Mouse (Mus musculus) thymus, postnatal 10 days (tissue): ENCODE data around the gene Npc1l1.
"Not testable (repeated sequence)": the region's sequence is repeated elsewhere in the genome, so short reads cannot be mapped to it uniquely, and the experiment has no call there.

Source experiments
- DNase-seq, 2 experiments: peaks; one replicate each; pipeline ENCODE4 v3.0.0; 2021; ENCODE audit warnings: low spot score in 2 of 2

Gene Npc1l1

DNA sequence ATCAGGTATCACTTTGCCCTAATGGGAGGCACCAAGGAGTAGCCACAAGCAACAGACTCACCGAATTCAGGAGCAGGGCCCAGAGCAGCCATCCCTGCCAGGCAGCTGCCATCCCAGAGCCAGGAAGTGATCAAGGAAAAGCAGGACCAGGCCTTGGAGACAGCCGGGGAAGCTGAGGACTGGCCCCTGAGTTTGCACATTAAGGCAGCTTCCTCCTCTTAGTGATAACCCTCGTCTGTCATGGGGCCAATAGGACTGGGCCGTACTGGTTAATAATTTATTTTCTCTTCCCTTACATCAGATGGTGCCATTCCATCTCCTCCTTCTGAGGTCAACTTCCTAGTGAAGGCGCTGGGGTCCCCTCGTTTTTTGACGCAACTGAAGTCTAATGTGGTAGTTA is at the start of gene Npc1l1:
Gene Npc1l1, minus strand, starts transcription at position 132 of the 400 bp plus-strand sequence.
- DNase-seq, result no peak

DNA sequence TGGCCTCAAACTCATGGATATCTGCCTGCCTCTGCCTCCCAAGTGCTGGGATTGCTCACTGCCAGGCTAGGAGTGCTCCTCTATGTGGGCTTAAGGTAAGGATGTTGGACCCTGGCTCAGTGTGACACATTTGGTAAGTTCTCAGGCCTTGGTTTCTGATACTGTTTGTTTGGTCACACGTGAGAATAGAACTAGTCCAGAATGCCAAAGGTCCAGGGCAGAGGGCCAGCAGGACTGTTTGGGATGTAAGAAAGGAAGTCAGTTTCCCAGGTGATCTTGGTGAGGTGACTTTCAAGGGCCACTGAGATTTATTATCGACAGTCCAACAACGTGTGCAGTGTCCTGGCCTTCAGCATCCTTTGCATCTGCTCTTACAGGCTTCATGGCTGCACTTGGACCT is 46.5 kb upstream of the Npc1l1 start:
- no peak for DNase-seq

DNA sequence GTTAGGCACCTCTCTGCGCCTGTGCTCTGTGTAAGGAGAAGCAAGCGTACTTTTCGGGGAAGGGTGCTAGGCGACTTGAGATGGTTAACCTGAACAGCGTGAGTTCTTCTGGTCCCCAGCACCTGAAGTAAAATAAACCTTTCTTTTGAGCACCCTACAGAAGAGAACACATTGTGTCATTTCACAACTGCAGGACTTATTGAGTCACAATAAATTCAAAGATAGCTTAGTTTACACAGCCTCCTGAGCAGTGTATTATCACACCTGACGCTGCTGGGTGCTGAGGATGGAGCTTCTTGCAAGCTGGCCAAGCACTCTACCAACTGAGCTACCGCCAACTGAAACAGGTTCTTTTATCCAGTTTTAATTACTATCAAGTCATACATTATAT is 45.1 kb upstream of the Npc1l1 start:
- no peak for DNase-seq

DNA sequence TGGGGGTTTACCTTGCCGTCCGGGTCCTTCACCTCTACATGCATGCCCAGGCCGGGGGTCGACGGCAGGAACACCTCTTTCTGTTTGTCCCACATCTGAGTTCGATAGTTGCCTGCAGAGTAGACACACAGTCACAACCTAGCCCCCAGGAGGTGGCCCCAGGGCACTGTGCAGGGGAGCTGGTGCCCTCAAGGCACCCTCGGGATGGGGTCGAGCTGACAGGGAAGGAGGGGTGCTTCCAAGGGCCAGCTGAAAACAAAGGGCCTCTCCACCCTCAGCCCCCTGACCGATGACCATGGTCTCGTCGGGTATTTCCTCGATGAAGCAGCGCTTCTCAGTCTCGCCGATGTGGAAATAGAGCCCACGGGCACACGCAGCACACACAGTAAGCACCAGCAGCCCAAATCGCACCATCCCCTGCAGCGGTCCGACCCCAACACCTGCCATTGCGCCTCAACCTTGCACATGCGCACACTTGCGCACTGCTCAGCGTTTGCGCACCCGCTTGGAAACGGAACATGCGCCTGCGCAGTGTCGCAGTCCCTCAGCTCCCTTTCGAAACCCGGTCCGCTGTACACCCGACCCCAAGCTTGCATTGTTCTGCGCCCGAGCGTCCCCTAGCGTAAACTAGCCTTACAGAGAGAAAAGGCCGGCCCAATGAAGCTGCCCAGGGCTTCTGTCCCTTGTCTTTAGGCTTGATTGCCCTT is 44.6 kb upstream of the Npc1l1 start, which contains the start of gene Tmed4:
Gene Tmed4, minus strand, starts transcription at position 484 of the 707 bp plus-strand sequence.
- DNase-seq, result peak; percentile 96 to 99

DNA sequence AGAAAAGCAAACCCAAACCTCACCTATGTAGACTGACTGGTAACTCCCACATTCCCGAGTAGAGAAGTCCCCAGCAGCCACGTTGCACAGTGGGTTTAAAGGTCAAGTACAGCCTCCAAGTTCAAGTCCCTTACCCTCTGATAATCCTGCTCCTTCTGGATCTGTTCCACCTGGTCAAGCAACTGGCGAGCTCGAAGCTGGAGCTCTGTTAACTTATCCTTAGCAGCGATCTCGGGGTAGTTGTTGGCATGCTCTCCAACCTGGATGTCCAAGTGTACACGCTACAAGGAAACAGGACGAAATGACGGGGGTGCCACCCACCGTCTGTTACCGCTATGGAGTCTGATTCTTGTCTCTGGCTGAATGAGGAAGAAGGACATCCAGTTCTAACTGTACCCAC is 43.7 kb upstream of the Npc1l1 start:
- no peak for DNase-seq

DNA sequence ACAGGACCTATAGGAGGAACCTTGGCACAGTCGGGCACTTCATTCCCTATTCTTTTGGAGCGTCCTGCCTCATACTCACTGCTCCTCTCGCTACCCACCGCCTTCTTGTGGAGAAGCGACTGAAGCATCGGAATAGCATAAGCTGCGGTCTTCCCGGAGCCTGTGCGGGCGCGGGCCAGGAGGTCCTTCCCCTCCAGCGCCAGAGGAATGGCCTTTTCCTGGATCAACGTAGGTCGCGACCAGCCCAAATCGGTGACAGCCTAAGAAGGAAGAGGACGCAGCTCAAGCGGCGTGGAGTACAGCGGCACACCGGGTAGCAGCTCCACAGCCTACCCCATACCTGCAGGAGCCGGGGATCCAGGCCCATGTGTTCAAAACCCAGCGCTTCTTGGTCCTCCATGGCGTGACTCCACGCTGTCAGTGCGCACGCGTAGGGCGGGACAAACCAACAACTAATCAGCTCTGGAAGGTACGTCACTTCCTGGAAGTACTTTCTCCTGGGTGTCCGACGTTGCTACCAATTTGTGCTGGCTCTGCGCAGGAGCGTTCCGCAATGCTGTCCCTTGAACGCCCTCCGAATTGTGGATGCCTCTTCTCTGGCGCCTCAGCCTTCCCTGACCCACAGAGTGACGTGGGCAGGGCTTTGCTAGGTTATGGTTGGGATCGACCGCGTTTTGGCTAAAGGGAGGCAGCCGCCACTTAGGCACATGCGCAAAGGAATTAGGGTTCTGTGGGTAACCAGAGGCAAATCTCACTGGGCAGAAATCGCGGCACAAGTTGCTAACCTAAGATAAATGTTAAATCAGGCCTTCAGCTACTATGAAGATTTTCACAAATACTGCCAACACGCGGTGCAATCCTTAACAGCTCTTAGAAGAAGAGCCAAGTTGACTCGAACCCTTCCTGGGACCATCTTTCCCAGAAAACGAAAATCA is 37.6 kb upstream of the Npc1l1 start, which contains the start of gene Ddx56:
Gene Ddx56, minus strand, starts transcription at position 453 of the 935 bp plus-strand sequence.
- DNase-seq, result peak; percentile 85 to 90

DNA sequence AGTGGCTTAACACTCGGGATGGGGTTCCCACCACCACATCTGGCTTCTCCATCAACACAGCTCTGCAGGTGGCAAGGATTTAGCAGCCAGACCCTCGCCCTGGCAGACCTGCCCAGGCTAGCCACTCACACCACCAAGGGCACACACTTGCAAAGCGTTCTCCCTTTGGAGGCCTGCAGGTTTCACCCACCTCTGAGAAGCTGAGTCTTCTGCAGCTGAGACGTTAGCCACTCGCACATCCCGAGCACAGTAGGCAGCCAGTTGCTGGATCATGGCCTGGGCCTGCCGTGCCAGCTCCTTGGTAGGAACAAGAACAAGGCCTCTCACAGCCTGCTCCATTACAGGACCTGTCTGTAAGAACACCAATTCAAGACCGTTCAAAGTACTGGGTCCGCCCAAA is 36.7 kb upstream of the Npc1l1 start:
- no peak for DNase-seq

DNA sequence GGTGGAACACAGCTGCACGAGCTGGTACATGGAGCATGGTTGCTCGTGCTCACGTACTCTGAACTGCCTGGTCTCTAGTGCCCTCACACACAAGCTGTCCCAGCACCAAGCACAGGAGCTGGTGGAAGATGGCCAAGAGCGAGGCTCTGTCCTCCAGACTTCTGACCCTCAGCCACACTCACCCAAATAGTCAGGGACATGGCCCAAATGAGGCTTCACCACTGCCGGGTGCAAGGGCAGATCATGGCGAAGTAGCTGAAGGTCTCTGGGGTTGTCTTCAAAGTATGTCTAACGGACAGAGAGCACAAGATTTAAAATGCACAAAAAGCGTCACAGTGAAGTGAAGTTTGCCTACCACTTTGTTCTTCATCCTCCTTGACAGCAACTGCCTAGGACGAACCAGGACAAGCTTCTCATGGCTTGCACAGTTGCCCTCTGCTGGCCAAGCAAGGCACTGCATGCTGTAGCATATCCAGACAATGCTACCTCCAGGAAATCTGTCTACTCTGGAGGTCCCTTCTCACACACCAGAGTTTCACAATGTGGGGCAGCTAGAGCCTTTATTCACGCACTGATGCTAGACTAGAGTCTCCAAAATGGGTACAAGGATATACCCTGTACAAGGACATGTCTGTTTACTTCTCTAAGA is 31.6 kb upstream of the Npc1l1 start:
- DNase-seq, result peak; percentile 27 to 74

DNA sequence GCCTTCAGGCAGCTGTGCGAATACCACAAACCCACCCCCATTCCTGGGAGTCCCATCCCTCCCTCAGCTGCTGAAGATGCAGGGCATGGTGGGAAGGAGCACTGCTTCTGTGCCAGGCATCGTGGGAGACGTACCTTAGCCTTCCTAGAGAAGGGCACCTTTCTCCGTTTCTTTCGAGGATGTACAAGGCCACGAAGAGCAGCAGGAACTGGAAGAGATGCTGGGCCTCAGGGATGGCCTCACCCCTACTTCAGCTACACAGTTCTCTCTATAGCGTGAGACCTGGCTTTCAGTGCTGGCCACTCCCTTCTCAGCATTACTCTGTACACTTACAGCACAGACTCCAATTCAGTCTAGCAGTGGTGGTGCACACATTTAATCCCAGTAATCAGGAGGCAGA is 29.5 kb upstream of the Npc1l1 start:
- no peak for DNase-seq

DNA sequence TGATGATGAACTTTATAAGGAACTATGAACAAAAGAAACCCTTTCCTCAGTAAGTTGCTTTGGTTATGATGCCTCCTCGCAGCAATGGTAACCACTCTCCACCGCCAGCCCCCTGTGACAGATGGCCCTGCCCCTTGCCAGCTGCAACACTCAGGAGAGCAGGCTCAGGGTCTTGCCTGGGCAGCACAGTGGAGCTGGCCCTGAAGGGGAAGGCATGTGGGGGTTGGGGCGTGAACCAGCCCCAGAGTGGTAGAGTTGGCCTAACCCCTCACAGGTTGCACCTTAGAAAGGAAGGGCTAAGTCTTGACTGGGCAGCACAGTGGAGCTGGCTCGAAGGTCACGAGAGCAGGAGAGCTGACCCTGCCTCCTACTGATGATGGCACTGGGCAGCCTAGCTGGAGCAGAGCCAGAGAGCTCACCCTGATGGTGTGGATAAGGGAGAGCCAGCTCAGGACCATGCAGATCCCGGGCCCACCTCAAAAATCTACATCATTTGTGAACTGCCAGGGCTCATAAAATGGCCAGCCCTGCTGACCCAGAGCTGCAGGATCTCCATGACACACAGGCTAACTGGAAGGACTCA is 26.6 kb upstream of the Npc1l1 start:
- DNase-seq, result no peak

DNA sequence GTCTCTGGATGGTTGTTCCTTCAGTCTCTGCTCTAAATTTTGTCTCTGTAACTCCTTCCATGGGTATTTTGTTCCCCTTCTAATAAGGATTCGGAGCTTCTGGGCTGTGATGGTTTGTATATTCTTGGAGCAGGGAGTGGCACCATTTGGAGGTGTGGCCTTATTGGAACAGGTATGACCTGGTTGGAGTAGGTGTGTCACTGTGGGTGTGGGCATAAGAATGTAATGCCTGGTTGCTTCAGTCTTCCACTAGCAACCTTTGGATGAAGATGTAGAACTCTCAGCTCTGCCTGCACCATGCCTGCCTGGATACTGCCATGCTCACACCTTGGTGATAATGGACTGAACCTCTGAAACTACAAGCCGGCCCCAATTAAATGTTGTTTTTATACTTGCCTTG is 24.7 kb upstream of the Npc1l1 start:
- DNase-seq, result not testable (repeated sequence)

DNA sequence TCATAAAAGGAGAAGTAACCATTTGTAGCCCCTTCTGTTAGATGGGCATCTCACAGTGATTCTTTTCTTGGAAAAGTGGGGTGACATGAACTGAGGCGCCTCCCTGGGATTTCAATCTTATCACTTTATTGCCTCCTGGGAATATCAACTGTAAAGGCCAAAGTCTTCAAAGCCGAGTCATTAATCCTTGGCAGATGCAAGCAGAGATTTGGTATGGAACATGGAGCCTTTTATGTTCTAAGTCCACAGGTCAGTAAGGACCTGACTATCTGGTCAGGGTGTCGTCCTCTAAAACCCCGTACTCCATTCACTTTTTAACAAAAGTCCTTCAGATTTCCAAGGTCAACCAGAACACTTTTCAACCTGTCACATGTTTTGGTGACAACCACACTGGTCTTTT is 22.9 kb upstream of the Npc1l1 start:
- no peak for DNase-seq

DNA sequence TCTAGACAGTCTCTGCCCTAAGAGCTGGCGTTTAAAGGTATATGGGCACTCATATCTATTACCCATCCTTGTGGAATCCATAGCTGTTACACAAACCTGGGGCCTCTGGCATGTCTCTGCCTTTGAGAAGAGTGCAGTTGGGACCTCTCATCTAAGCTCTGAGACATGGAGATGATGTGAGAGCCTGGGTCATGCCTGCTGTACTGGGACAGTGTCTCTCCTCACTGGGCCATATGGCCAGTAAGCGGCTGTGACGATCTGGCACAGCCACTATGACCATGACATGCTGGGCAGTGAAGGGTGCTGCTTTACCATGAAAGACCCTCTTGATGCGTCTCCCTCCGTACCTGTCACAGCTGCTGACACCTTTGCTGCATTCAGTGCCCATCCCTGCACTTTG is 22.3 kb upstream of the Npc1l1 start:
- no peak for DNase-seq

DNA sequence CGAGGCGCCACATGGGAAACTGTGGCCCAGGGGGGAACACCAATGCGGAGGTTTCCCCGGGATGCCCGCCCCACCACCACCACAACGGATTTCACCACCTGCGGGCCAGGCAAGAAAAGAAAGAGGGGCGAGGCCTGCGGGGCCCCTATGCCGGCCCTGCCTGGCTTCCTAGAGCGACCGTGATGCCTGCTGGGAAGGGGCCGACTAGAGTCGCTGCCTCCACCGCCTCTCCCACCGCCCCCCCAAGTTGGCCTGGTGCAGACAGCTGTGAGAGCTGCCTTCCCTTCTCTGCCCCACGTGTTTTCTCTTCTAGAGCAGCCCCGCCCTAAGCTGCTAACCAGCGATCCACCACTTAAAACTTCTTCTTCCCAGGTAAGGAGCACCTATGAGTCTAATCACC is 14.8 kb upstream of the Npc1l1 start:
- no peak for DNase-seq

DNA sequence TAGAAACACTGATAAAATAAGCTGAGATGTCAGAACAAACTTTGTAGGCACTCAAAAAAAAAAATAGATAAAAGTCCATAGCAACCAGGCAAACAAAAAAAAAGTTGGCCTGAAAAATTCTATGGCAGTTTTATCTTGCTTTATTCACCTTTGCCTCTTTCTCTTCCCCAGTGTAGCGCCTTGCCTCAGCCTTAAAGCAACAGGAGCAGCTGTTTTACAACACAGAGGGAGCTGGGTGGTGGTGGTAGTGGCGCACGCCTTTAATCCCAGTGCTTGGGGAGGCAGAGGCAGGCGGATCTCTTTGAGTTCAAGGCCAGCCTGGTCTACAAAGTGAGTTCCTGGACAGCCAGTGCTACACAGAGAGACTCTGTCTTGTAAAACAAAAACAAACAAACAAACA is 3.1 kb upstream of the Npc1l1 start:
- DNase-seq, result no peak

DNA sequence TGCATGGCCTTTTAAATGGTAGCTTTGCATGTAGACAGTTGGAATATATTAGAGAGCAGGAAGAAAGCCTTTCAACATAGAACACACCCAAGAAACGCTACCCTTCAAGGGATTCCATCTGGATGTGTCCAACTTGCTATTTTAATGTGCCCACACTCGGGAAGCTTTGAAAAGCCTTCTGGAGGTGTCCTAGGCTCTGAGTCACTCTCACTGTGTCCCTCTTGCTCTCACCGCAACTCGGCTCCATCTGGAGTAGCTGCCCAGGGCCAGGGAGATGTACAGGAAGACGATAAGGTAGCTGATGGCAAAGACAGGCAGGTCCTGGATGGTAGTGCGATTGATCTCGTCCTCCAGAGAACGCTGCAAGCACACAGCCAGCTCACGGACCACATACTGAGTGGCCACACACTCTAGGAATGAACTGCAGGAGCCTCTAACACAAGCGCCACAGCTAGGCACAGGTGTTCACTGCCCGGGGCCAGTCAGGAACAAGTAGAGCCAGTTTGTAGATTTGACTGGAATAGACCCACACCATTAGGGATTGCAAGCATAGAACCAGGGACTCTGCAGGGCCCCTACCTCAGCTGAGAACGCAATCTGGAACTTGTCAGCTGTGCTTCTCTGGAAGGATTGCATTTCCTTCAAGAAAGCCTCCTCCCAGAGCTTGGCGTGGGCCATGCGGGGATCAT is 5.3 kb downstream of the Npc1l1 start:
- DNase-seq, result no peak

DNA sequence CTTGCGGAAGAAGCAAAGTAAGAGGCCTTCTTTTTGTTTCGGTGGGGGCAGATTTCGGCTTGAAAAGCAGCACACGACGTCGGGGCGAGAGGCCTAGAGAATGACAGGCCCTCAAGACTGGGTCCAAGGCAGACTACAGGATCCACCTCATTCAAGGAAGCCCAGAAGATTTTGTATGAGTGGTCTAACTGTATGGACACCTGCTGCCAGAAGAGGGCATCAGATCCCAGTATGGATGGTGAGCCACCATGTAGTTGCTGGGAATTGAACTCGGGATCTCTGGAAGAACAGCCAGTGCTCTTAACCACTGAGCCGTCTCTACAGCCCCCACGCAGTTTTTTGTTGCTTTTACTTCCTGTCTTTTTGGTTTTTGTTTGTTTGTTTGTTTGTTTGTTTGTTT is 7.8 kb downstream of the Npc1l1 start:
- DNase-seq, result no peak

DNA sequence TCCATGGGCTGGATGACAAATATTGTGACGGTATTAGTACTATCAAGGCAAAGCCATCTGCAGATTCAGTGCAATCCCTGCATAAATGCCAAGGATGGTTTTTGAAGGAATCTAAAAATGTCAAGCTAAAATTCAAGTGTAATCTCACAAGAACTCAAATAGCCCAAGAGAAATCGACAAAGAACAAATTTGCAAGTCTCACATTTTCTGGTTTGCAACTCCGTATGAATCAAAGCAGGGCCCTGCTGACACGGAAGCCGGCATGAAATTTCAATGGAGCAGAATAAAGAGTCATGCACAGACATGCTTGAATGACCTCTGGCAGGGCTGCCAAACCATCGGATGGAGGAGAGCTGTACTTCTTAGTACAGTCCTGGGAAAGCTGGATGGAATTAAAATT is 10.0 kb downstream of the Npc1l1 start:
- no peak for DNase-seq

DNA sequence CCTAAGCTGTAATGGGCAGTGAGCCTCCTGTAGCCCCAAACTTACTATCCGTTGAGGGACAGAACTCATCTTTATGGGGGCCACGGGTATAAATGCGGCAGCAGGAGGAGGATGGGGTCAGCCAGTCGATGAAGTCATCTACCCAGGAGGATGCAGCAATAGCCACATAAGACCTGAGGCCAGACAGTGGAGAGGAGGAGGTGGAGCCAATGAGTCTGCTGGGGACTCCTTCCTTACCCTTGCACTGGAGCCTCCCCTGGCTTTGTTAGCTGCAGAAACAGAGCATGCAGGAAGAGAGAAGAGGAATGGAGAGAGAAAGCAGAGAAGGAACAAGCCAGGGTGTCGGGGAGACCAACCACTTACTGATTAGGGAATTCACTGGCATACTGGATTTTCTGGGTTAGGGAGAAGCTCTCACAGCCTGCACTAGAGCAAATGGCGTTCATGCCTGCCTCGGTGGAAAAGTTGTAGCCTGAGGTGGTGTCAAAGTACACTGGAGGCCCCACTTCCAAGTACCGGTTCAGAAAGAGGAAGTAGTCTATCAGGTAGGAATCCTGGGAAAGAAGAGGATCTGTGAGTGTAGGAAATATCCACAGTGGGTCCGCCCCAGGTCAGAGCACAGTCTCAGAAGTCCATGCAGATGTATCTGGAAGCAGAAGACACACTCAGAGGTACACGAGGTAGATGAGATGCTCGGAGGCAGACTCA is 11.6 kb downstream of the Npc1l1 start:
- no peak for DNase-seq

DNA sequence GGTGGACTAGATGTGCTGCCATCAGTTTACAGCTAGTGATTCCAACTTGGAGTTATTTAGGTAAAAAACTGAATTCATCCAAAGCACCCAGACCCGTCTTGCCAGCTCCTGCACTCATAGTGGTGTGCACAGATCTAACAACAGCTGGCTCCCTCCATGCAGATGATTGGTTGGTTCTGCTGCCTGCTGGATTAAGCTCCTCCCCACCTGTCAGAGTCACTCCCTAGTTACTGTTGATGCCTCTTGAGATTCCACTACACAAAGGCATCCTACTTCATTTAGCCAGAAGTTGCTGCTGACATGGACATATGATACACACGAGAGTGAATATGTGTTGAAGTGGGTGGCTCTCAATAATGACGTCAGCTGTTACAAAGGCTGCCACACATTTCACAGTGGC is 13.1 kb downstream of the Npc1l1 start:
- no peak for DNase-seq

DNA sequence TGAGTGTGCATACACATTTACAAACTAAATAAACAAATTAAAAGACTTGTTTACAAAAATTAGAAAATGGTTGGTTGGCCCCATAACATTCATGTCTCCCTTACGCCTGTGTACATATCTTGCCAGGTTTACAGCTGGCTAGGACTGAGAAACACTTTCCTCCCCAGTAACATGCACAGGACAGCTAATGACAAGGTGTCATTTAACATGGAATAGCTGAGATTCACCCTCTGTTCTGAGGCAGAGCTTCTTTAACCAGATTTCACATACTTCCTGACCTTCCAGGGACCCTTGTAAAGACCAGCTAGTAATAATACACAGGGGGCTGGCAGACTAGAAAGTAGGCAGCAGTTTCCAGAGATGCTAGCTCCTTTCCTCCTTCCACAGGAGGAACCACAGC is 21.8 kb downstream of the Npc1l1 start:
- no peak for DNase-seq
